Mouse (Mus musculus) gastrocnemius, postnatal 4 days (tissue): ENCODE results near the gene Cox20. TPM values are rescaled to one million over a fixed set of nuclear protein-coding genes. Genes with fewer than 3 reads are reported as not detected.
A peak's percentile ranks its signal among the peaks of the same experiment; 100 is the strongest.
"Not testable (repeated sequence)": the region's sequence is repeated elsewhere in the genome, so short reads cannot be mapped to it uniquely, and the experiment has no call there.

Experiments
- DNase-seq, 2 experiments: peaks; one replicate each; pipeline ENCODE4 v3.0.0; 2021 to 2022; ENCODE audit warnings: low spot score in 2 of 2, mixed read lengths in 2 of 2
- total RNA-seq, 2 experiments: library from RNA; stranded (reverse); gene quantifications; 2 replicates each; pipeline ENCODE4 v1.2.3; 2021

The Cox20 gene
- total RNA-seq, 2 experiments from 2014 or later = 38.3 to 42.9 TPM

DNA sequence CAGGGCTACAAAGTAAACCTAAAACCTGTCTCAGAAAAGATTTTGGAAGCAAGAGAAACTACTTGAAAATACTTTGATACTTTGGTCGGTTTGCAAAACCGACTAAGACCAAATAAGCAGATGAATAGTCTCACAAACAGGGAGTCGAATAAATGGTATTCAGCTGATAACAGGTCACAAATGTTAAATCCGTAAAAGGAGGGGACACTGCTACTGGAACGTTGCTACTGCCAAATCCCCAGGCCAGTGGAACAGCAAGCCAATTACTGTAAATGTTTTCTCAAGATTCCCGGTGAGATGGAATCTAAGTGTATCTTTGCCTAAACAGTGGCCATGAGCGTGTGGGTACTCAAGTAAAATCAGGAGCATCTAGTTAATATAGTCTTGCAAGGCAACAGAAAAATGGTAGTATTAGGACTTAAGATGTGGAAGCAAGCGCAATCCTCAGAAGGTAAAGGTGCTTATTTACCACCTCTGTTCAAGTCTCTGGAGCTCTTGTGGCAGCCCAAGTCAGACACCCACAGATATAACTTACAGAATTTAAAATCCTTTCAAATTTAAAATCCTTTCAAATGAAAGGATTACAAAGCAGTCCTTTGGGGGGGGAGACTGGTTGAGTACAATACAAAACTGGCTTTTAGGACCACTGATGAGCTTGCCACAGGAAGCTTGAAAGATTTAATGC is 1.2 kb downstream of the Cox20 start:
- DNase-seq = no peak

GRCm38 (mm10) chr1:178320723-178321590 is 2.0 kb downstream of the Cox20 start:
- no peak for DNase-seq

- no peak for DNase-seq
These were observed 2.9 kb downstream of the Cox20 start for GRCm38 (mm10) chr1:178321730-178322357.

GRCm38 (mm10) chr1:178323235-178323634 is 4.3 kb downstream of the Cox20 start:
- DNase-seq = no peak

- DNase-seq = no peak
These were observed 5.6 kb downstream of the Cox20 start for GRCm38 (mm10) chr1:178324568-178324967.

DNA sequence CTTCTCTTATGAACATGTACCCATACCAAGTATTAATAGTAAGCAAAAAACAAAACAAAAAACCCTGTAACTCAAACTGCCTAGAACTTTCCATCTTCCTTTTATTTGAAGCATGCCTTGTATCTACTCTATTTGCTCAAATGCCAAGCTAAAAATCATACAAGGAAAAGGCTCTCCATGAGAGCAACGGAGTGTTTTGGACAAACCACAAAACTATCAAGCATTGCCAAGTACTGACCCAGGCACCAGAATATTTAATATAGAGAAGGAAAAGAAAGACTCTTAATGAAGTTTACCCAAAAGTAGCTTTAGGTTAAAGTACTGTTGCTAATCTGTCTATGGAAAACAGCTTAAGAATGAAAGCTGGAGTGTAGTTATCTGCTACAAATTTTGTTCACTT is 7.4 kb downstream of the Cox20 start:
- DNase-seq = no peak

DNA sequence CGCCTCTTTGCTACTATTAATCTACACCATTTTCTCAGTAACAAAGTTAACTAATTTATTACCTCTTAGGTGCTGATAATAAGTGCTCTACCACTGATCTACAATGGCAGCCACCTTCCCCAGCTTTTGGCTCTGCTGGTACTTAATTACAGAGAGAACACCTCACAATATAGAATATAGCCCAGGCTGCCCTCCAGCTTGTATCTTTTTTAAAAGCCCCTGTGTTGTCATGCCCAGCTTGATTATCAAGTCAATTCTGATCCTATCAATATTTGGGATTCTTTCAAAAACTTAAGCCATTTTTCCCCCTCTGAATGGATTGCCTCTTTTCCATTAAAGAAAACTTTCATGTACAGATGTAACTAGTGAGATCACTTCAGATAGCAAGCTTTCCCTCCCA is 8.0 kb downstream of the Cox20 start:
- no peak for DNase-seq

GRCm38 (mm10) chr1:178329017-178329416 is 10.1 kb downstream of the Cox20 start:
- no peak for DNase-seq

GRCm38 (mm10) chr1:178329946-178330345 is 11.0 kb downstream of the Cox20 start:
- no peak for DNase-seq

DNA sequence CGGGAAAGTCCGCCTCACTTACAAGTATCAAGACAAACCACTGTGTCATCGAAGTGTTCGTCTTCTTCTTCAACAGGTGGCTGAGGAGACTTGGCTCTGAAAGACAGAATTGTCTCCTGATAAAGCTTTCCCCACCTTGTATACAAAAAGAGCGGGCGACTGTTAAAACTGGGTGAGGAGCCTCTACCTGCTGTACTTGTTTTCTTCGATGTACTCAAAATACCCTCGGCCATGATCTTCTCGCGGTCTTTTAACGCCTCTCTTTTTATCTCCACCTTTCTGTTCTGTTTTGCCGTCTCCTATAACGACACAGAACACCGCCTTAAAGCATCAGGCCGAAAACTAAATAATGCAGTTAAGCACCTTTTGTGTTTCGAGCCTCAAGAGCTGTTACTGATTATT is 16.9 kb downstream of the Cox20 start:
- DNase-seq = no peak

DNA sequence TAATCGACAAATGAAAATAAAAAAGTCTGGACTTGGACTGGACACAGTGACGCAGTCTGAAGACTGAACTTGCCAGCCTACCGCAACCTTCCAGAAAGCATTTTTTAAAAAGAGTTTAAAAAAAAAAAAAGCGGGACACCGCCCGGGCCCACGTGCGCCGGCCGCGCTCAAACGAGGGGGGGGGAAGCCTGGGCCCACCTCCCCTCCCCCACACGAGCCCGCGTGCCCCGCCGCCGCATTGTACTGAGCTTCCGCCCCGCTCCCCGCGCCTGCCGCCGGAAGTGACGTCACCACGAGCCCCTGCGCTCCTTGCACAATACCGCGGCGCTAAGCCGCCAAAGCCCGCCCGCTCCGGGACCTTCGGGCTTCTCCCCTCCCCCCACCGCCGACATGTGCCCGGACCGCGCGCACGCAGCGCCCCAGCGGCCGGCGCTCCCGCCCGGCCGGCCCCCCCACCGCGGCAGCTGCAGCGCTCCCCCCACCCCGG is 17.4 kb downstream of the Cox20 start:
- DNase-seq = peak; percentile 88 to 97

GRCm38 (mm10) chr1:178336777-178337481 is 18.0 kb downstream of the Cox20 start:
- DNase-seq = peak; percentile 52 to 55

DNA sequence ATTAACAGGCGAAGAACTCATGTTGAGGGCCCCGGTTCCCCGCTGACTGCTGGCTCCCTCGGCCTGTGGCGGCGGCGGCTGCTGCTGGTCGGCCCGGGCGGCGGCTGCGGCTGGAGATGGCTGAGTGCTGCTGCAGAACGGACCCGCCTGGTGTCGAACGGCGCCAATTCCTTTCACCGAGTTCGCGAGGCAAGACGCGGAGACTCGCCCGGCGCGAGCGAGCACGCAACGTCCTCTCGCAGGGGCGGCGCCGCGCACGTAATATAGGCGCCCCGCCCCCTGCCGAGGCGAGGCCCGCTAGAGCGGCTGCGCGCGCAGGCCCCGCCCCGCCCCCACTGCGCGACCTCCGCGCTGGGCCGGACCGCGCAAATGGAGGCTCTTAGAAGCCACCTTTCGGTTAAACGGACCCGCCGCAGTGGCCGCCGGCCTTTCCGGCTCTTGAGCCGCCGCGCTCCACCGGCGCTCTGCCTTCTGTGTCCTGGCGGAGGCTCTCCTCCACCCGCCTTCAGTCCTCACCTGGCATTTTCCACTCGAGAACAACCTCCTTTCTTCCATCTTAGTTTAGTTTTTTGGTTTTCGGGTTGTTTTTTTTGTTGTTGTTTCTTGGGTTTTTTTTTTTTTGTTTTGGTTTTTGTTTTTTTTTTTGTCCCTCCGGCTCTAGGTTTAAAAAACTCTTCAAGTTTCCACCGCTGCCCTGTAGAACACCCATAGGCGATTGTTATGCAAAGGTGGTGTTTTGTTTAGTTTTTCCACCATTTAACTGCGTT is 18.8 kb downstream of the Cox20 start, which contains the start of gene Hnrnpu:
TSS of gene Hnrnpu (minus strand) at position 247 of the 767 bp plus-strand sequence.
- DNase-seq = peak; percentile 97

- peak in 1 of 2 experiments; percentile 19 for DNase-seq
These were observed 19.4 kb downstream of the Cox20 start for GRCm38 (mm10) chr1:178338318-178338641.

DNA sequence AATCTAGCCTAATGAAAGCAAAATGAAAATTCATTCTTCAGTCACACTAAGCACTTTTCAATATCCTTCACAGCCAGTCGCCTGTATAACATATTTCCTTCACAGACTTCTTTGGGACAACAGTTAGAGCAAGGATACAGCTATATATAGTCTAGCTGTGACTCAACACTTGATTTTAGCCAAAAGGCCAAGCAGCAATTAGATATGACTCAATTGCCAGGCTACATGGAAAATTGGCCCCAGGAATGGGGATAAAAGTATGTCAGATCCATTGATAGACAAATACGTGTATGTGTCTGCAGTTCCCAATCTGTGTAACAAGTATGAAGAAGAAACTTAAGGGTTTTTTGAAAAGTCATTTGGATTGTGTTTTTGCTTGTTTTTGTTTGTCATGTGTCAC is 21.3 kb downstream of the Cox20 start:
- DNase-seq = no peak

GRCm38 (mm10) chr1:178341435-178341834 is 22.5 kb downstream of the Cox20 start:
- no peak for DNase-seq

- no peak for DNase-seq
These were observed 23.1 kb downstream of the Cox20 start for GRCm38 (mm10) chr1:178342063-178342462.

DNA sequence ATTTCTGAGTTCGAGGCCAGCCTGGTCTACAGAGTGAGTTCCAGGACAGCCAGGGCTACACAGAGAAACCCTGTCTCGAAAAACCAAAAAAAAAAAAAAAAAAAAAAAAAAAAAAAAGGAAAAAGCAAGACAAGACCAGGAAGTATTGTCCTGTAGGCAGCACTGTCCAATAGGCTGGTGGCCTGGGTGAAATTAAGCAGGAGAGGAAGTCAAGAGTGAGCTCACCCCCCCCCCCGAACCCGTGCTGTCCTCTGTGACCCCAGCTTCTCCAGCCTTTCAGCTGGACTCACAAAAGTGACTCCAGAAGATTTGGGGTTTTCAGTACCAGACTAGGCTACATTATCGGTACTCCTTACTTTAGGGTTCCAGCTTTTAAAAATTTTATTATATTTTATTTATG is 23.7 kb downstream of the Cox20 start:
- no peak for DNase-seq

- not testable (repeated sequence) for DNase-seq
These were observed 25.3 kb downstream of the Cox20 start for GRCm38 (mm10) chr1:178344071-178344805.

DNA sequence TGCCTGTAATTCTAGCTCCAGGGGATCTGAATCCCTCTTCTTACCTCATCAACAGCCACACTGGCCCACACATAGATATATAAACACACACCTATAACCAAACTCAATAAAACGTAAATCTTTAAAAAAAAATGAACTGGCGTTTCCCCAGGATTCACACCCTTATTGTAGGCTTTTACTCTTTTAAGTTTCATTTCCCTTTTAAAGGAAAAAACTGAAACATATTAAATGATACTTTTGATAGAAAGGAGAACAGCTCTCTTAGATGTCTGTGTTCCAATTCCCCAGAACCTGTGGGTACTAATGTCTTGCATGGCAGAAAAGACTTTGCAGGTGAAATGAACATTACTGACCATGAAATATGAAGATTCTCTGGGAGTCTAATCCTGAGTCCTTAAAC is 31.9 kb downstream of the Cox20 start:
- DNase-seq = no peak
